Mouse (Mus musculus): ENCODE measurements around the gene Tmc6. TPM values are rescaled to one million over a fixed set of nuclear protein-coding genes. Genes with fewer than 3 reads are reported as not detected.

The Tmc6 gene
- polyA plus RNA-seq, 1 experiment from 2014 or later, result 19.8 TPM

DNA sequence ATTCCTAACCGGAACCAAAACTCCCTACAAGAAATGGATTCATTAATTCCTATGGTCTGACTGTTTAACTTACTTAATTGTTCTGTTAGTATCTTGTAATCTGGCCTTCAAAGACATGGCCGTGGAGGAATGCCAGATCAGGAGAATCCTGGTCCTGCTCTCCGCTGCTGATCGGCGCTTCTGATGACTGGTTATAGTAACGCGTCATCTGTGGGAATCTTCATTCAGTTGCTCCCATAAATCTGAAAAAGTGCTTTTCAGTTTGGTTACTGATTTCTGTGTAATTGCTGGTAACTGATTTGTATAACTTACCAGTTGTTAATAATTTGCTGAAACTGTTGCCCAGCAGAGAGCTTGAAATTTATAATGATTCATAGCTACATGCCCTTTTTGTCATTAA lies 50.5 kb downstream of the Tmc6 start:
- Histone ChIP-seq H3K36me3 (replicated peaks) (peaks cover 43% of the 10 kb centered on the region), H3K27ac (replicated peaks) (no peak overlapping the region), H3K27me3 (replicated peaks; ENCODE audit: low read depth, poor library complexity, severe bottlenecking) (no peaks in the 10 kb centered on the region), H3K9me3 (no peaks in the 10 kb centered on the region), H3K4me3 (no peak overlapping the region), H3K4me1 (peaks cover 7% of the 10 kb centered on the region; the same call in 1 of the 2 replicates)
- 96% methylated on average over 7 of the region's 7 CpGs for WGBS
- DNase-seq (ENCODE audit: low spot score), result no peak

DNA sequence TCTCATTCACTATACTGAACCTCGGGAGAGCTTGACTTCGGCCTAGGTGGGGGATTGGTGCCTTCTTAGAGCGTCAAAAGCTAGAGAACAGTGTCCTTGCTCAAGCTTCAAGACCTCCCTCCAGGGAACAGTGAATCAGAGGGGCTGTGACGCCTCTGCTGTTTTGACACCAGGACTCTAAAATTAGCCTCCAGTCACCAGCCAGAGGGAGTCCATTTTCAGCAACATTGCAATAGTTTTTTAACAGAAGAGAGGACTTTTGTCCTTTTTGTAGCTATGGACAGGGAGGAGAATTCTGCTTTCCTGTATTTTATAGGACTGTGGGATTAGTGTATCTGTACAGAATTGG lies 51.5 kb downstream of the Tmc6 start:
- WGBS, result 74% methylated on average over 4 of the region's 4 CpGs
- no peak for DNase-seq (ENCODE audit: low spot score)
- H3K27ac ChIP-seq (replicated peaks), result no peak overlapping the region
- H3K27me3 ChIP-seq (replicated peaks; ENCODE audit: low read depth, poor library complexity, severe bottlenecking), result no peaks in the 10 kb centered on the region
- no peak overlapping the region for H3K4me3 ChIP-seq
- H3K9me3 ChIP-seq, result no peaks in the 10 kb centered on the region
- peaks cover 7% of the 10 kb centered on the region; the same call in 1 of the 2 replicates for H3K4me1 ChIP-seq
- H3K36me3 ChIP-seq (replicated peaks), result peaks cover 39% of the 10 kb centered on the region

DNA sequence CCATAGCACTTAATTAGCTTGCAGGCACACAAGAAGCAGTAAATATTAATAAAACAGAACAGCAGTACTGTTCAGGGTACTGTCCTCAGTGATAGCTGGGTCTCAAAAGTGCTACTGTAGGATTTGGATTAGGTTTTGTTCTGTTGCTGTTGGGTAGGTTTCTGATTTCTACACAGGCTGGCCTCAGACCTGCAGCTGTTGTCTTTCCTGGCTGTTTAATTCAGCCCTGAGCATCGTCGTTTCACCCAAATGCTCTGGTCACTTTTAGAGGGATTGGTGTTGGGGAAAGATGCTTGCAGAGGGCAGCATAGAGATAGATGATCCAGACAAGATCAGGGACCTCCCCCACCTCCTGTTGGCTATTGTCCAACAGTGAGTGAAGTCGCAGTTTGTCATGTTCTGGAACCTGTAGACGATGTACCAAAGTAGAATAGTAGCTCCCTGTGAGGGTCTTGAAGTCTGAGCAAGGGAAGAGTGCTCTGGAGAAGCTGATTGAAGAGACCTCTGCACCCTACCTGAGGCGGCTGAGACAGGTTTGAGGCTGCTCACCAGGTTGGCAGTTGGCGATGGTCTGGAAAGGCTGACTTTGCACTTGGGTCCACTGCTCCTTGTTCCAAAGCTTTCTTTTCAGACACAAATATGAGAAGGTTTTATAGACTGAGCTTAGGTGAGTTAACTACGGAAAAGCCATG lies 52.1 kb downstream of the Tmc6 start:
- Histone ChIP-seq H3K4me3 (no peak overlapping the region), H3K4me1 (peaks cover 7% of the 10 kb centered on the region; the same call in 1 of the 2 replicates), H3K27ac (replicated peaks) (no peak overlapping the region), H3K9me3 (no peaks in the 10 kb centered on the region), H3K27me3 (replicated peaks; ENCODE audit: low read depth, poor library complexity, severe bottlenecking) (no peaks in the 10 kb centered on the region), H3K36me3 (replicated peaks) (peaks cover 36% of the 10 kb centered on the region)
- DNase-seq (ENCODE audit: low spot score), result no peak
- WGBS, result 87% methylated on average over 7 of the region's 7 CpGs

DNA sequence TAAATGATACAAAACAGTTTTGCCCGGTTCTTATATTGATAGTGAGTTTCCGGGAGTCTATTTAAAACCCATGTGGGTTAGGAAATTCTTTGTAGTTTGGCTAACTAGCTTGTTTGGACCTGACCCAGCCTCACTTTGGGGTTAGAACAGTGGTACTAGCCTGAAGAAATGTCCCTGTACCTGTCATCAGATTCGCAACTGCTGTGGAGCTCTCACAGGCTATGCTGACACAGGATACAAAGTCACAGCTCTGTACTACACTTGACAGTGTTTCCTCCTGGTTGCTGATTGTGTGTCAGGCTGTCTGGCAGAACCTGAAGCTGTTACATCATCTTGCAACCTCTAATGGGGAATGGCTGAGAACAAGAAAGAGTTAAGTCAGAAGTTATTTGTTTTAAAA lies 52.7 kb downstream of the Tmc6 start:
- peaks cover 38% of the 10 kb centered on the region for H3K36me3 ChIP-seq (replicated peaks)

DNA sequence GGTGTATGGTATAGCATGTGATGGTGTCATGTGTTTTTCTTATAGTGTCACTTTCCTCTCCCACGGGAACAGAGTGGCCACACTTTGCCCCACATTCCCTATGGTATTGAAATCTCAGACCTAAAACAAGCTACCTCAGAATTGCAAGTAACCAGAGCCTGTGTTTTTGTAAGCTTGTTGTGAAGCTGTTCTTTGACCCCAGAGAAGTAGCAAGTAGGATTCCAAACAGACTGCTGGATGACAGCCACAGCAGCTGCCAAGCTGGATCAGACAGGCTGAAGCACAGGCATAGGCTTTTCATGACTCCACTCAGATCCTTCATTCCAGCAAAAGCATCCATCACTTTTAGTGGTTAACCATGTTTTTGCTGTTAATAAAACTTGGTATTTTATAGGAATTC lies 53.2 kb downstream of the Tmc6 start:
- Histone ChIP-seq H3K27ac (replicated peaks) (no peak overlapping the region), H3K4me1 (peaks cover 7% of the 10 kb centered on the region; the same call in 1 of the 2 replicates), H3K9me3 (no peaks in the 10 kb centered on the region), H3K4me3 (no peak overlapping the region), H3K27me3 (replicated peaks; ENCODE audit: low read depth, poor library complexity, severe bottlenecking) (no peaks in the 10 kb centered on the region), H3K36me3 (replicated peaks) (peaks cover 37% of the 10 kb centered on the region)
- DNase-seq (ENCODE audit: low spot score), result no peak
- WGBS, result 51% methylated on average over 1 of the region's 1 CpGs

More for the DNA sequence above, 52.7 kb downstream of the Tmc6 start:
- no peaks in the 10 kb centered on the region for H3K27me3 ChIP-seq (replicated peaks; ENCODE audit: low read depth, poor library complexity, severe bottlenecking)
- no peaks in the 10 kb centered on the region for H3K9me3 ChIP-seq
- H3K4me1 ChIP-seq, result peaks cover 7% of the 10 kb centered on the region; the same call in 1 of the 2 replicates
- H3K27ac ChIP-seq (replicated peaks), result no peak overlapping the region
- DNase-seq (ENCODE audit: low spot score), result no peak
- H3K4me3 ChIP-seq, result no peak overlapping the region
- WGBS, result 86% methylated on average over 3 of the region's 3 CpGs

DNA sequence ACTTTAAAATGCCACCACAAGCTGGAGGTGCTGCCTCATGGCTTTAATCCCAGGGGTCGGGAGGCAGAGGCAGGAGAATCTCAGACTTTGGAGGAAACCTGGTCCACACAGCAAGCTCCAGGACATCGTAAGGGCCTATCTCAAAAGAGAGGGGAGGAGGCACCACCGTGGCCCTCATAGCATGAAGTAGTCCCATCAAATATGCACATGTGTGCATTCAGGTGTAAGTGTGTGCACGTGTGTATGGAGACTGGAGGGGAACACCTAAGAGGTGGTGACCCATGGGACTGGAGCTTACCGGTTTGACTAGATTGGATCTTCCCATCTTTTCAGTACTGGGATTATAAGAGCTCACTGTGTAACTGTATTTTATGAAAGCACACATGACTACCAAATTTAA lies 53.8 kb downstream of the Tmc6 start:
- Histone ChIP-seq H3K27me3 (replicated peaks; ENCODE audit: low read depth, poor library complexity, severe bottlenecking) (no peaks in the 10 kb centered on the region), H3K36me3 (replicated peaks) (peaks cover 37% of the 10 kb centered on the region), H3K4me1 (peaks cover 7% of the 10 kb centered on the region; the same call in 1 of the 2 replicates), H3K4me3 (no peak overlapping the region), H3K9me3 (no peaks in the 10 kb centered on the region), H3K27ac (replicated peaks) (no peak overlapping the region)
- 88% methylated on average over 5 of the region's 5 CpGs for WGBS
- no peak for DNase-seq (ENCODE audit: low spot score)

DNA sequence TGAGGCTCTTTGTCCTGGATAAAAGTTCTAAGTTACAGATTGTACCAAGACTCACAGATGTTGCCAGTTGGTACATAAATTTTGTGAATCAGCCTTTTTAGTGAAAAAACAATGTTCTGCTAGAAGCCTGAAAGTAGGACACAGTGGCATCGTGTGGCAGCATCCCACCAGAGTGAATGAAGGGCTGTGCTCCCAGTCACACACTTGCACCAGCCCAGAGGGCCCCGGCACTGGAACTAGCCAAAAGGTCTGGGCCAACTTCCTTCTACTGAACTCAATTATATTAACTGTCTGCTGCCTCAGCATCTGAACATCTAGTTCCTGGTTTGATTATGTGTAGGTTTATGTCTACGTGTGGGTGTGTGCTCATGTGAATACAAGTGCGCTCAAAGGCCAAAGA lies 55.0 kb downstream of the Tmc6 start:
- DNase-seq (ENCODE audit: low spot score), result no peak
- peaks cover 38% of the 10 kb centered on the region for H3K36me3 ChIP-seq (replicated peaks)
- no peaks in the 10 kb centered on the region for H3K27me3 ChIP-seq (replicated peaks; ENCODE audit: low read depth, poor library complexity, severe bottlenecking)
- H3K4me3 ChIP-seq, result no peak overlapping the region
- peaks cover 7% of the 10 kb centered on the region; the same call in 1 of the 2 replicates for H3K4me1 ChIP-seq
- 91% methylated on average over 4 of the region's 4 CpGs for WGBS
- H3K27ac ChIP-seq (replicated peaks), result no peak overlapping the region
- H3K9me3 ChIP-seq, result no peaks in the 10 kb centered on the region

DNA sequence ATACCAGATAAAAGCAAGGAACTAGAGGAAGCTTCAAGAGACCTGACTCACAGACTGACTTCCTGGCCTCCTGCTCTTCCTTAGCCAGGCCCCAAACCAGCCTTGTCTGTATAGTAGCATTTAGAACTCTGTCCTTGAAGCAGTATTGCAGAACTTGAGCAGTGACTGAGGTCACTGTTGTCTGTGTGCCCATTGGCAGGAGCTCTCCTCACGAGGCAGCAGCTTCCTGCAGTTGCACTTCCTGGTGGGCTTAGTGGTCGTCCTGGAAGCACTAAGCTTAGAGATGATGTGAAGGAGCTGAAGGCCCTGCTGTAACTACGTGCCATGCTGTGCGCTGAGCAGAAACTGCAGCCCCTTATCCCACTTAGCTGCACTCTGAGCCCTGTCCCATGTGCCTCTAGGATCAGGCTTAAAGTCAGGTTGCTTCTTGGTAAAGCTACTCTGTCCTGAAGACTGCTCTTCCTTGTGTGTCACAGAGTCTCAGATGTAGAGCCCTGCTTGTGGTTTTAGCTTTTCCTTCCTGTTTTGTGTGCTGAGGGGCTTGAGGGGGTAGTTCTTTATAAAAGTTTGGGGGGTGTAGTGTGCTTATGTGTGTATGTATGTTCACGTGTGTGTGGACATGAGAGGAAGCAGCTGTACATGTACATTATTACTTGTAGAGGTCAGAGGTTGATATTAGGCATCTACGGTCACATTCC lies 57.2 kb downstream of the Tmc6 start:
- H3K4me1 ChIP-seq, result peaks cover 7% of the 10 kb centered on the region; the same call in 1 of the 2 replicates
- no peak overlapping the region for H3K4me3 ChIP-seq
- no peak overlapping the region for H3K27ac ChIP-seq (replicated peaks)
- no peaks in the 10 kb centered on the region for H3K27me3 ChIP-seq (replicated peaks; ENCODE audit: low read depth, poor library complexity, severe bottlenecking)
- H3K9me3 ChIP-seq, result no peaks in the 10 kb centered on the region
- H3K36me3 ChIP-seq (replicated peaks), result peaks cover 59% of the 10 kb centered on the region
- WGBS, result 87% methylated on average over 6 of the region's 6 CpGs
- no peak for DNase-seq (ENCODE audit: low spot score)

DNA sequence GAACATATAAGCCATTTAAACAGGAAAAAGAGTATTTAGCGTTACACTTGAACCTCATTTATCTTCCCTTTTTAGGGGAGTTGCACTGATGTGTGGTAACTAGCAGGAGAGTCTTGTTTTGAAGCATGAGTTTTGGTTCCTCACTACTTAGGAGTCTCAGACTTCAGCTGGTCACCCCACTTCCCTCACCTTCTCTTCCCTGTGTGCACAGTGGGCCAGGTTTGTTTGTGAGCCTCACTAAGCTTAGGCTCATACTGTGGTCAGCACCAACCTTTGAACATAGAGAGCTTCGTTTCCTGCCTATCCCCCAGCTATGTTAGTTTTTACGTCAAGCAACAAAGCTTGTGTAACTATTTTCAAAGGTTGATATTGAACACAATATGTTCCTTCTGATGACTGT lies 63.2 kb downstream of the Tmc6 start:
- H3K36me3 ChIP-seq (replicated peaks), result peaks cover 97% of the 10 kb centered on the region
- 95% methylated on average over 3 of the region's 3 CpGs for WGBS
- no peaks in the 10 kb centered on the region for H3K27me3 ChIP-seq (replicated peaks; ENCODE audit: low read depth, poor library complexity, severe bottlenecking)
- DNase-seq (ENCODE audit: low spot score), result no peak
- no peak overlapping the region for H3K4me3 ChIP-seq
- H3K4me1 ChIP-seq, result no peaks in the 10 kb centered on the region
- H3K27ac ChIP-seq (replicated peaks), result no peak overlapping the region
- H3K9me3 ChIP-seq, result no peaks in the 10 kb centered on the region

Other genes with a start within 250 kb of the Tmc6 start
- gene Tnrc6c, start 127.9 kb downstream of the Tmc6 start, polyA plus RNA-seq (2016; fragmentation: Nextera tagmentation; extraction: Ambion mirVana), result 13.9 and 15.2 TPM in 2 replicates
- 1.2 and 1.4 TPM in 2 replicates for gene Tmc8, start 122 bp downstream of the Tmc6 start, polyA plus RNA-seq (2016; fragmentation: Nextera tagmentation; extraction: Ambion mirVana)
- 0.69 and 1.4 TPM in 2 replicates for gene 6030468B19Rik, start 15.5 kb upstream of the Tmc6 start, polyA plus RNA-seq (2016; fragmentation: Nextera tagmentation; extraction: Ambion mirVana)
- gene Gm20708, start 27.5 kb upstream of the Tmc6 start, polyA plus RNA-seq (2016; fragmentation: Nextera tagmentation; extraction: Ambion mirVana), result 0.28 and 0.41 TPM in 2 replicates
- gene Syngr2, start 27.5 kb upstream of the Tmc6 start, polyA plus RNA-seq (2016; fragmentation: Nextera tagmentation; extraction: Ambion mirVana), result 27.7 and 29.9 TPM in 2 replicates
- gene Afmid, start 43.7 kb upstream of the Tmc6 start, polyA plus RNA-seq (2016; fragmentation: Nextera tagmentation; extraction: Ambion mirVana), result 3.5 and 4.8 TPM in 2 replicates
- gene Tk1, start 43.9 kb upstream of the Tmc6 start, polyA plus RNA-seq (2016; fragmentation: Nextera tagmentation; extraction: Ambion mirVana), result 156 and 161 TPM in 2 replicates
- gene Birc5, start 67.1 kb upstream of the Tmc6 start, polyA plus RNA-seq (2016; fragmentation: Nextera tagmentation; extraction: Ambion mirVana), result 405 and 416 TPM in 2 replicates
- 0.10 TPM in 1 of 2 replicates, not detected in the other for gene Tmem235, start 78.6 kb upstream of the Tmc6 start, polyA plus RNA-seq (2016; fragmentation: Nextera tagmentation; extraction: Ambion mirVana)
- gene Tha1, start 91.3 kb upstream of the Tmc6 start, polyA plus RNA-seq (2016; fragmentation: Nextera tagmentation; extraction: Ambion mirVana), result 2.5 and 3.1 TPM in 2 replicates
- 13.6 and 16.7 TPM in 2 replicates for gene Socs3, start 187.8 kb upstream of the Tmc6 start, polyA plus RNA-seq (2016; fragmentation: Nextera tagmentation; extraction: Ambion mirVana)
- 43.5 and 44.6 TPM in 2 replicates for gene Pgs1, start 204.1 kb upstream of the Tmc6 start, polyA plus RNA-seq (2016; fragmentation: Nextera tagmentation; extraction: Ambion mirVana)